Mouse (Mus musculus) adrenal gland, postnatal 14 days (tissue): Measurements from ENCODE around the gene Psmb4. TPM values are rescaled to one million over a fixed set of nuclear protein-coding genes. Genes with fewer than 3 reads are reported as not detected.
"Not testable (repeated sequence)": the region's sequence is repeated elsewhere in the genome, so short reads cannot be mapped to it uniquely, and the experiment has no call there.

Source experiments
- DNase-seq: peaks from one replicate; pipeline ENCODE4 v3.0.0; 2021; ENCODE audit warnings: mixed read lengths
- total RNA-seq: library from RNA; stranded (reverse); gene quantifications from 2 replicates; pipeline ENCODE4 v1.2.3, GENCODE M21; 2021

Psmb4 gene
- total RNA-seq, 1 experiment from 2014 or later, result 280 TPM

- DNase-seq, result no peak
Measured at GRCm38 (mm10) chr3:94906482-94906881, 19.7 kb upstream of the Psmb4 start.

- not testable (repeated sequence) for DNase-seq
Measured at GRCm38 (mm10) chr3:94904759-94905158, 18.0 kb upstream of the Psmb4 start.

GRCm38 (mm10) chr3:94902747-94903146 is 16.0 kb upstream of the Psmb4 start:
- peak; percentile 72 for DNase-seq

GRCm38 (mm10) chr3:94894076-94894475 is 7.3 kb upstream of the Psmb4 start:
- peak; percentile 59 for DNase-seq

- DNase-seq, result peak; percentile 63
Measured at GRCm38 (mm10) chr3:94888595-94888994, 1.8 kb upstream of the Psmb4 start.

GRCm38 (mm10) chr3:94882579-94882978 is 4.2 kb downstream of the Psmb4 start:
- DNase-seq, result no peak

GRCm38 (mm10) chr3:94881840-94882239 is 4.9 kb downstream of the Psmb4 start:
- no peak for DNase-seq

GRCm38 (mm10) chr3:94878618-94879017 is 8.1 kb downstream of the Psmb4 start:
- DNase-seq, result no peak

GRCm38 (mm10) chr3:94869011-94869410 is 17.8 kb downstream of the Psmb4 start:
- DNase-seq, result no peak

GRCm38 (mm10) chr3:94859471-94859870 is 27.3 kb downstream of the Psmb4 start:
- peak; percentile 62 for DNase-seq

GRCm38 (mm10) chr3:94852215-94852614 is 34.5 kb downstream of the Psmb4 start:
- DNase-seq, result no peak

- no peak for DNase-seq
Measured at GRCm38 (mm10) chr3:94851731-94852130, 35.0 kb downstream of the Psmb4 start.

- DNase-seq, result peak; percentile 76
Measured at GRCm38 (mm10) chr3:94849338-94849737, 37.4 kb downstream of the Psmb4 start.

- DNase-seq, result no peak
Measured at GRCm38 (mm10) chr3:94847382-94847781, 39.4 kb downstream of the Psmb4 start.

- no peak for DNase-seq
Measured at GRCm38 (mm10) chr3:94839101-94839500, 47.7 kb downstream of the Psmb4 start.

- peak; percentile 37 for DNase-seq
Measured at GRCm38 (mm10) chr3:94838631-94839030, 48.1 kb downstream of the Psmb4 start.

- peak; percentile 91 for DNase-seq
Measured at GRCm38 (mm10) chr3:94837959-94838496, 48.7 kb downstream of the Psmb4 start.

GRCm38 (mm10) chr3:94837183-94837890 is 49.4 kb downstream of the Psmb4 start, which contains the start of gene Pogz:
Gene Pogz, plus strand, starts transcription at chr3:94837567.
- DNase-seq, result peak; percentile 98

- DNase-seq, result no peak
Measured at GRCm38 (mm10) chr3:94835396-94835795, 51.4 kb downstream of the Psmb4 start.

Other genes starting within 250 kb of the Psmb4 start
- not detected in 2 replicates for gene Gm10972, start 243.8 kb downstream of the Psmb4 start, total RNA-seq
- gene Tuft1, start 228.1 kb downstream of the Psmb4 start, total RNA-seq, result 7.1 and 7.4 TPM in 2 replicates
- gene Selenbp2, start 193.4 kb downstream of the Psmb4 start, total RNA-seq, result 17.3 and 89.6 TPM in 2 replicates
- gene Cgn, start 100.5 kb downstream of the Psmb4 start, total RNA-seq, result 2.0 and 3.3 TPM in 2 replicates
- gene Pogz, start 49.4 kb downstream of the Psmb4 start, total RNA-seq, result 29.1 and 31.4 TPM in 2 replicates
- gene Selenbp1, start 46.1 kb upstream of the Psmb4 start, total RNA-seq, result 68.0 and 87.5 TPM in 2 replicates
- 22.4 and 26.9 TPM in 2 replicates for gene Rfx5, start 67.1 kb upstream of the Psmb4 start, total RNA-seq
- gene Pi4kb, start 87.8 kb upstream of the Psmb4 start, total RNA-seq, result 40.5 and 46.3 TPM in 2 replicates
- 30.9 and 33.2 TPM in 2 replicates for gene Zfp687, start 128.5 kb upstream of the Psmb4 start, total RNA-seq
- 218 and 243 TPM in 2 replicates for gene Psmd4, start 155.7 kb upstream of the Psmb4 start, total RNA-seq
- 42.9 and 43.8 TPM in 2 replicates for gene Pip5k1a, start 220.0 kb upstream of the Psmb4 start, total RNA-seq
- gene Vps72, start 224.1 kb upstream of the Psmb4 start, total RNA-seq, result 56.6 and 62.8 TPM in 2 replicates
- 1.4 TPM in 1 of 2 replicates, not detected in the other for gene Tmod4, start 237.5 kb upstream of the Psmb4 start, total RNA-seq
- gene Scnm1, start 247.1 kb upstream of the Psmb4 start, total RNA-seq, result 39.8 and 43.6 TPM in 2 replicates
- gene Lysmd1, start 247.1 kb upstream of the Psmb4 start, total RNA-seq, result 9.0 and 11.3 TPM in 2 replicates